Mouse (Mus musculus) heart, postnatal 0 days (tissue): ENCODE measurements around the gene Supt20.

Source experiments
- CTCF ChIP-seq: IDR thresholded peaks from 2 replicates; pipeline ENCODE4 v1.5.1; 2016; ENCODE audit warnings: antibody characterized with exemption, control low read depth, low read depth
- EP300 ChIP-seq: IDR thresholded peaks from 2 replicates; pipeline ENCODE4 v1.6.1; 2016; ENCODE audit warnings: antibody characterized with exemption, low read depth

- TF ChIP-seq EP300 (no peak), CTCF (no peak)
Observed at GRCm38 (mm10) chr3:54755145-54756041, 62.8 kb downstream of the Supt20 start, which contains the start of gene Smad9.
